Mouse (Mus musculus) brain, embryonic 14.5 days (tissue): ENCODE results near the gene Tigar. TPM values are rescaled to one million over a fixed set of nuclear protein-coding genes. Genes with fewer than 3 reads are reported as not detected.

Experiments used
- DNase-seq: peaks from one replicate; pipeline ENCODE4 v3.0.0-alpha.2; 2011; ENCODE audit warnings: low read depth
- CTCF ChIP-seq: fragments of 200-500 bp; IDR thresholded peaks from 2 replicates; pipeline ENCODE4 v1.5.1; 2012; ENCODE audit warnings: inconsistent platforms, mild to moderate bottlenecking, moderate library complexity, borderline replicate concordance; ENCODE audit not compliant: insufficient read depth, insufficient read length; ENCODE audit errors: extremely low read depth
- POLR2A ChIP-seq: fragments of 200-500 bp; IDR thresholded peaks from 2 replicates; pipeline ENCODE4 v1.6.1; 2012; ENCODE audit warnings: mild to moderate bottlenecking, inconsistent platforms, borderline replicate concordance; ENCODE audit not compliant: poor library complexity, insufficient read depth, insufficient read length, severe bottlenecking; ENCODE audit errors: extremely low read depth
- polyA plus RNA-seq: library from polyadenylated mRNA; depleted of rRNA; stranded (reverse); fragments of >200 nt; gene quantifications from 2 replicates; pipeline ENCODE4 v1.2.3, GENCODE M21; 2012

The Tigar gene
- polyA plus RNA-seq, 1 experiment: 12.1 TPM

- TF ChIP-seq CTCF (no peak), POLR2A (no peak)
- peak; percentile 97 for DNase-seq
Observed at GRCm38 (mm10) chr6:127133433-127134245, 24.3 kb upstream of the Tigar start.

GRCm38 (mm10) chr6:127132719-127133118 is 23.4 kb upstream of the Tigar start:
- no peak for DNase-seq
- TF ChIP-seq CTCF: no peak
- TF ChIP-seq POLR2A: no peak

GRCm38 (mm10) chr6:127131946-127132345 is 22.6 kb upstream of the Tigar start:
- peak; percentile 75 for DNase-seq
- TF ChIP-seq POLR2A: no peak
- no peak for TF ChIP-seq CTCF

- TF ChIP-seq POLR2A (no peak), CTCF (no peak)
- peak; percentile 83 for DNase-seq
Observed at GRCm38 (mm10) chr6:127130377-127130776, 21.0 kb upstream of the Tigar start.

GRCm38 (mm10) chr6:127129659-127130058 is 20.3 kb upstream of the Tigar start:
- no peak for DNase-seq
- TF ChIP-seq POLR2A: no peak
- TF ChIP-seq CTCF: no peak

- no peak for DNase-seq
- TF ChIP-seq POLR2A (no peak), CTCF (no peak)
Observed at GRCm38 (mm10) chr6:127123506-127123905, 14.1 kb upstream of the Tigar start.

GRCm38 (mm10) chr6:127122996-127123395 is 13.6 kb upstream of the Tigar start:
- no peak for TF ChIP-seq POLR2A
- TF ChIP-seq CTCF: no peak
- DNase-seq: no peak

- TF ChIP-seq CTCF (peak; percentile 56; the same call in 1 of the 2 replicates), POLR2A (no peak)
- DNase-seq: no peak
Observed at GRCm38 (mm10) chr6:127122221-127122806, 13.0 kb upstream of the Tigar start.

- no peak for TF ChIP-seq POLR2A
- peak; percentile 80 for DNase-seq
Observed at GRCm38 (mm10) chr6:127114753-127115456, 5.5 kb upstream of the Tigar start.

- TF ChIP-seq CTCF (no peak), POLR2A (no peak)
- no peak for DNase-seq
Observed at GRCm38 (mm10) chr6:127108368-127109060, 843 bp downstream of the Tigar start.

- TF ChIP-seq POLR2A: no peak
- no peak for TF ChIP-seq CTCF
- no peak for DNase-seq
Observed at GRCm38 (mm10) chr6:127107413-127107812, 1.9 kb downstream of the Tigar start.
